Mouse (Mus musculus): Measurements from ENCODE around the gene Timp2. TPM values are rescaled to one million over a fixed set of nuclear protein-coding genes. Genes with fewer than 3 reads are reported as not detected.
"Not testable (repeated sequence)": the region's sequence is repeated elsewhere in the genome, so short reads cannot be mapped to it uniquely, and the experiment has no call there.

Timp2 gene
- polyA plus RNA-seq, 1 experiment, result 83.3 TPM

DNA sequence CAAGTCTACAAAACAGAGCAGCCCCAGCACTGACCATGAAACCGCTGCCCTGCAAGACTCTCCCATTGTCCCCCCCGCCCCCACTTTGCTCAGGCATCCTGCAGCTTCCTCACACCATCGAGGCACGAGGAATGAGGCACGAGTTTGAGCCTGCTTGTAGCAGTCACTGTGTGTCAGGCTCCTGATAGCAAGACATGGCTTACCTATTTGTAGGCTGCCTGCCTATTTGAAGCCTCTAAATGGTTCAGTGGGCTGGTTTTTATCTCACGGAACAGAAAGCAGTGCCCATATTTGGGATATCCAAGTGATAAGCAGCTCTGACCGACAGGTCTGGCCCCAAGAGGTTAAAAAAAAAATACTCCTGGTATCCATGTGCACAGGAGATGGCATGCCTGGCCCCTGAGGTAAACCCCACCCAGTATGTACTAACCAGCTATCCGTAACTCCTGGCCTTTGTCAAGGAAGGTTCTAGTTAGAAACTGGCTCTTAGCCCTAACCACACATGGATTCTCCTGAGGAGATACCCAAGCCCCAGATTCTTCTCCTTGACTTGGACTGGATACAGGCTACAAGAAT is 39.2 kb downstream of the Timp2 start:
- no peak for DNase-seq
- no peak for TF ChIP-seq POLR2A (IDR thresholded peaks at IDR 0.05; ENCODE audit: low read depth, low read length)
- no peaks in the 10 kb centered on the region for H3K4me1 ChIP-seq (ENCODE audit: control insufficient read depth, insufficient read depth, low read length)
- no peaks in the 10 kb centered on the region for H3K36me3 ChIP-seq (ENCODE audit: control insufficient read depth, insufficient read depth, low read length)
- no peak overlapping the region for H3K27ac ChIP-seq (ENCODE audit: insufficient read depth, low read depth, low read length)
- no peaks in the 10 kb centered on the region for H3K27me3 ChIP-seq (replicated peaks; ENCODE audit: control insufficient read depth, insufficient read depth, low read length)
- WGBS, result 83% methylated on average over 8 of the region's 8 CpGs
- no peak overlapping the region for H3K4me3 ChIP-seq (ENCODE audit: insufficient read depth, low read depth, low read length)

DNA sequence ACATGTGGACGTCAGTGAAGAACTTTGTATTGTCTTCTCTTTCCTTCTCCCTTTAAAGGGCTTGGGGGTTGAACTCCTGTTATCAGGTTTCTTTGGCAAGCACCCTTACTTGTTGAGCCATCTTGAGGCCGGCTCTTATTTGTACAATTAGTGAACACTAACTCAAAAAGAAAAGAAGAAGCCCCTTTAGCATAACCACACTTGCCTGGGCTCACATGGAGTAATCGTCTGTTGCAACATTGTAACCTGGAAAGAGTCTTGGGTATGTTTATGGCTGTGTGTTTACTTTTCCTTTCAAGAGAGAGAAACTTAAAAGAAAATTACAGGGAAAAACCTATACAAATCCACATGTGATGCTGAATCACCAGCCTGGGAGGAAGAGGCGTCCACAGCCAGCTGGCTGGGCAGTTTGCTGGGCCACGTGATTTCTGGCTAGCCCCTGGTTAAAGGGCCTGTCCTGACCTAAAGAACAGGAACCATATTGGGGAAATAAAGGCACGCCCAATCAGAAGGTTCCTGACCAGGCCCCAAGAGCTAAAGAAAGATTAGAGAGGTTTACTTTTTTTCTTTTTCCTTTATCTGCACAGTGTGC is 43.3 kb downstream of the Timp2 start:
- WGBS, result 81% methylated on average over 6 of the region's 6 CpGs

DNA sequence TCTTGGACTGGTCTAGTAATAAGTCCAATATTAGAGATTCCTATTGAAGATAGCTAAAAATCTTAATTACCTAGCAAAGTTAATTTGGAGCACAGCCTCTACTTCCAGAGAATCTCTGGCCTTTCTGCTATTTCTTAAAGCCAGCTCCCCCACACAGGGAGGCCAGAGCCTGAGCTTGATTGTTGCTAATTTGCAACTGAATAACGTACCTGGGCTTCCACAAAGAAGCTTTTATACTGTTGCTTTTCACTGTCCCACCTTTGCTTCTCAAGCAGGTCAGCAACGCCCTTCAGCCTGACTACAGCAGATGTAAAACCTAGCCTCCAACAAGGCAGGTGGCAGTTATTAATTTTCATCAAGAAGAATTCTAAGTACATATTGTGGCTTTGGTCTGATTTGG is 47.6 kb downstream of the Timp2 start:
- not testable (repeated sequence) for H3K36me3 ChIP-seq (ENCODE audit: control insufficient read depth, insufficient read depth, low read length); DNase-seq; H3K27me3 ChIP-seq (replicated peaks; ENCODE audit: control insufficient read depth, insufficient read depth, low read length); H3K27ac ChIP-seq (ENCODE audit: insufficient read depth, low read depth, low read length); H3K4me1 ChIP-seq (ENCODE audit: control insufficient read depth, insufficient read depth, low read length); H3K4me3 ChIP-seq (ENCODE audit: insufficient read depth, low read depth, low read length)
- WGBS, result 92% methylated on average over 2 of the region's 2 CpGs

More for the DNA sequence above, 43.3 kb downstream of the Timp2 start:
- Histone ChIP-seq H3K27ac (ENCODE audit: insufficient read depth, low read depth, low read length) (no peak overlapping the region), H3K4me1 (ENCODE audit: control insufficient read depth, insufficient read depth, low read length) (no peaks in the 10 kb centered on the region), H3K27me3 (replicated peaks; ENCODE audit: control insufficient read depth, insufficient read depth, low read length) (no peaks in the 10 kb centered on the region), H3K4me3 (ENCODE audit: insufficient read depth, low read depth, low read length) (no peak overlapping the region), H3K36me3 (ENCODE audit: control insufficient read depth, insufficient read depth, low read length) (no peaks in the 10 kb centered on the region)
- TF ChIP-seq POLR2A (IDR thresholded peaks at IDR 0.05; ENCODE audit: low read depth, low read length) (no peak), CTCF (conservative IDR thresholded peaks at IDR 0.05; ENCODE audit: insufficient read depth, insufficient read length, low read depth, low read length) (no peak)
- DNase-seq, result no peak

DNA sequence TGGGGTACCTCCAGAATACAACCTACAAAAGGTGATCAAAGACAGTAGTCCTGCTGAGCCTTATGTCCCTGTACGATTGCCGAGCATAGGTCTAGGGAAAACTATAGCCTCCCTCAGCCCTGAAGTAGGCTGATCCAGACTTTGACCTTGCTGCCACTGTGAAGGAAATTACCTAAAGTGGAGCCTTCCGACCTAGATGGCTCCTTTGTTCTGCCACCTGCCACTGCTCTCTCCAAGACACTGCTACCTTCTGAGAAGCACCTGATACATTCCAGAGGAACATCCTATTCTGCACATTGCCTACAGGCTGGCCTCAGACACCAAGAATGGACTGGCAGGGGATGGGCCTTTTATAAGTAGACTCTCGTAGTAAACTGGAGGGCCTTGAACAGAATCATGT is 51.6 kb downstream of the Timp2 start:
- H3K27ac ChIP-seq (ENCODE audit: insufficient read depth, low read depth, low read length); H3K36me3 ChIP-seq (ENCODE audit: control insufficient read depth, insufficient read depth, low read length); DNase-seq; H3K27me3 ChIP-seq (replicated peaks; ENCODE audit: control insufficient read depth, insufficient read depth, low read length); H3K4me3 ChIP-seq (ENCODE audit: insufficient read depth, low read depth, low read length); H3K4me1 ChIP-seq (ENCODE audit: control insufficient read depth, insufficient read depth, low read length): not testable (repeated sequence)
- 84% methylated on average over 4 of the region's 4 CpGs for WGBS

DNA sequence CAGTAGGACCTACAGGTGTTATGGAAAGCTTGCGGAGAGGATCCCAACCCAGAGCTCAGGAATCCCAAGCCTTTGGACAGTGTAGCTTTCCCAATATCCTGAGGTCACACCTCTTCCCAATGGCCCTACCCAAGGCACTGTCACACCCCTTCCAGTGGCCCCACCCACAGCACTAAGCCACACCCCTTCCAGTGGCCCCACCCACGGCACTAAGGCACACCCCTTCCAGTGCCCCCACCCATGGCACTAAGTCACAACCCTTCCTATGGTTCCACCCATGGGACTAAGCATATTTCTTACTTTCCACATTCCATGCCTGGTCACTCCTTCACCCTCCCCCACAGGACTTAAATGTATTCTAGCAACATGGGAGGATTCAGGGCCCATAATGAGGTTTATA is 56.7 kb downstream of the Timp2 start:
- H3K27ac ChIP-seq (ENCODE audit: insufficient read depth, low read depth, low read length), result no peak overlapping the region
- no peak for DNase-seq
- H3K4me1 ChIP-seq (ENCODE audit: control insufficient read depth, insufficient read depth, low read length), result no peaks in the 10 kb centered on the region
- H3K36me3 ChIP-seq (ENCODE audit: control insufficient read depth, insufficient read depth, low read length), result no peaks in the 10 kb centered on the region
- no peak overlapping the region for H3K4me3 ChIP-seq (ENCODE audit: insufficient read depth, low read depth, low read length)
- H3K27me3 ChIP-seq (replicated peaks; ENCODE audit: control insufficient read depth, insufficient read depth, low read length), result no peaks in the 10 kb centered on the region
- WGBS, result 75% methylated on average over 2 of the region's 2 CpGs
- no peak for TF ChIP-seq CTCF (conservative IDR thresholded peaks at IDR 0.05; ENCODE audit: insufficient read depth, insufficient read length, low read depth, low read length)

DNA sequence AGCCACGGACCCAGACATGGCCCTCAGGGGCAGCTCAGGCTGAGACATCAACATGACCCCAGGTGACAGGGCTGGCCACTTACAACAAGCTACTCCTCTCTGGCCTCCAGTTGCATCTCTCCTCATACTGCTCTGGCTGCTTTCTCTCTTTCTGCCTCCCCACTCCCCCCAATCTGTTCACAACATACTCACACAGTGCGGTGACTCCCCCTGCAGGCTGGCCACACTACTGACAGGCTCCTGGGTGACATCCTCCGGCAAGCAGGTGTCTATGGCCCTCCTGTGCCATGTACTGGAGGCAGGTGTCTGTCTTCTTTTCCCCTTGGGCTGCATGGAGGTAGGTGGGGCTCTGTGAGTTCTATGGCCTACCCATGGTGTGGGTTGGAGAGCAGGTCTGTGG is 57.6 kb downstream of the Timp2 start:
- no peaks in the 10 kb centered on the region for H3K36me3 ChIP-seq (ENCODE audit: control insufficient read depth, insufficient read depth, low read length)
- H3K4me1 ChIP-seq (ENCODE audit: control insufficient read depth, insufficient read depth, low read length), result no peaks in the 10 kb centered on the region
- H3K27ac ChIP-seq (ENCODE audit: insufficient read depth, low read depth, low read length), result no peak overlapping the region
- H3K4me3 ChIP-seq (ENCODE audit: insufficient read depth, low read depth, low read length), result no peak overlapping the region
- TF ChIP-seq CTCF (conservative IDR thresholded peaks at IDR 0.05; ENCODE audit: insufficient read depth, insufficient read length, low read depth, low read length), result 0 out of 2 replicates have a peak, but pooled peaks have one; percentile 7
- no peak for TF ChIP-seq POLR2A (IDR thresholded peaks at IDR 0.05; ENCODE audit: low read depth, low read length)
- no peaks in the 10 kb centered on the region for H3K27me3 ChIP-seq (replicated peaks; ENCODE audit: control insufficient read depth, insufficient read depth, low read length)
- DNase-seq, result no peak
- 84% methylated on average over 3 of the region's 3 CpGs for WGBS

DNA sequence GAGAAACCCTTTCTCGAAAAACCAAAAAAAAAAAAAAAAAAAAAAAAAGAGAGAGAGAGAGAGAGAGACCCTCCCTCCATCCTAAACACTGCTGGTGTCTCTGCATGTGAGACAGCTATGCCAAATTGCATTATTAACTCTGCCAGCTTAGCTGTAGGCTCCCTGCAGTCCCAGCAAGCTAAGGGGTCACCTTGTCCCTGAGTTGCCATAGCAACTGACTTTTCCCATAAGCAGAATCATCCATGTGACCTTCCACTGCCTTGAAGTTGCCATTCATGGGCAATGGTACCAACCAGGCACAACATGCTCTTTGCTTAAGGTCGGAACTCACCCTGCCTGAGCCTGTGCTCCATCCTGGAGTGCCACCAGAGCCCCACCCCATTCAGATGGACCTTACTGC is 60.5 kb downstream of the Timp2 start:
- H3K27ac ChIP-seq (ENCODE audit: insufficient read depth, low read depth, low read length), result no peak overlapping the region
- 77% methylated on average over 2 of the region's 2 CpGs for WGBS
- peaks cover 3% of the 10 kb centered on the region; the same call in 1 of the 2 replicates for H3K4me1 ChIP-seq (ENCODE audit: control insufficient read depth, insufficient read depth, low read length)
- no peak for DNase-seq
- no peak overlapping the region for H3K4me3 ChIP-seq (ENCODE audit: insufficient read depth, low read depth, low read length)
- TF ChIP-seq POLR2A (IDR thresholded peaks at IDR 0.05; ENCODE audit: low read depth, low read length), result no peak
- no peak for TF ChIP-seq CTCF (conservative IDR thresholded peaks at IDR 0.05; ENCODE audit: insufficient read depth, insufficient read length, low read depth, low read length)
- H3K27me3 ChIP-seq (replicated peaks; ENCODE audit: control insufficient read depth, insufficient read depth, low read length), result no peaks in the 10 kb centered on the region
- no peaks in the 10 kb centered on the region for H3K36me3 ChIP-seq (ENCODE audit: control insufficient read depth, insufficient read depth, low read length)

DNA sequence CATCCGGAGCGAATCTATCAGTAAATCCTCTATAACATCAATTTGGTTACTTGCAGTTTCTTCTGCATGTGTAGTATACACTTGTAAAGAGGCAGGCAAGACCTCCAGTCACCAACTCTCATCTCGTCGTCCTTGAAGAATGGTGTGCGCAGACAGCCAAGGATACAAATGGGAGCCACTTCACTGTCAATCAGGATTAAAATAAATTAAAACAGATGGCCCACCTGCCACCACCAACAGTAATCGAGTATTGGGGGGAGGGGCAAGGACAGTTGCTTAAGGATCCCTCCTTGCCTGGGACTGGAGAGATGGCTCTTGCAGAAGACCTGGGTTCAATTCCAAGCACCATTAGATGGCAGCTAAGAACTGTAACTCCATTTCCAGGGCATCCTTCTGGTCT is 62.9 kb downstream of the Timp2 start:
- Histone ChIP-seq H3K27ac (ENCODE audit: insufficient read depth, low read depth, low read length) (no peak overlapping the region), H3K4me3 (ENCODE audit: insufficient read depth, low read depth, low read length) (no peak overlapping the region), H3K27me3 (replicated peaks; ENCODE audit: control insufficient read depth, insufficient read depth, low read length) (no peaks in the 10 kb centered on the region), H3K4me1 (ENCODE audit: control insufficient read depth, insufficient read depth, low read length) (peaks cover 12% of the 10 kb centered on the region), H3K36me3 (ENCODE audit: control insufficient read depth, insufficient read depth, low read length) (no peaks in the 10 kb centered on the region)
- DNase-seq, result no peak
- 79% methylated on average over 6 of the region's 6 CpGs for WGBS
- TF ChIP-seq POLR2A (IDR thresholded peaks at IDR 0.05; ENCODE audit: low read depth, low read length), result no peak
- no peak for TF ChIP-seq CTCF (conservative IDR thresholded peaks at IDR 0.05; ENCODE audit: insufficient read depth, insufficient read length, low read depth, low read length)
